Mouse (Mus musculus) MEL (cell line): ENCODE measurements at regions not wholly inside any gene's neighbourhood (a gene's known extent, or its start where the extent isn't known, plus 50 kb on each side); places are given as distances from the start of the nearest gene placed in this dataset.

Source experiments
- DNase-seq: peaks from one replicate; pipeline ENCODE4 v3.0.0; 2011; ENCODE audit warnings: low read depth, low spot score
- H3K27ac ChIP-seq: 2 replicates; pipeline ENCODE4 v1.5.1; 2012; ENCODE audit warnings: low read depth, mild to moderate bottlenecking, control low read depth, low read length, moderate library complexity; ENCODE audit not compliant: control insufficient read depth
- H3K27me3 ChIP-seq, 2 experiments: fragments of 150-350 bp in 1 of 2; sonication (generic) in 1 of 2; 2 replicates each; pipeline ENCODE4 v1.6.1; 2012; ENCODE audit warnings: low read length in 2 of 2, mild to moderate bottlenecking in 2 of 2, improper control_type of control experiment in 1 of 2, moderate library complexity in 1 of 2; ENCODE audit not compliant: insufficient read depth in 2 of 2, control insufficient read depth in 1 of 2
- H3K36me3 ChIP-seq, 2 experiments: 2 replicates each; pipeline ENCODE4 v1.6.1; 2012 to 2014; ENCODE audit warnings: low read length in 2 of 2, improper control_type of control experiment in 1 of 2, inconsistent platforms in 1 of 2, mild to moderate bottlenecking in 1 of 2; ENCODE audit not compliant: insufficient read depth in 2 of 2, control insufficient read depth in 1 of 2
- H3K4me1 ChIP-seq, 2 experiments: fragments of 150-350 bp in 1 of 2; sonication (generic) in 1 of 2; 2 replicates each; pipeline ENCODE4 v1.6.1; 2012; ENCODE audit warnings: low read length in 2 of 2, improper control_type of control experiment in 1 of 2, mild to moderate bottlenecking in 1 of 2; ENCODE audit not compliant: insufficient read depth in 2 of 2, control insufficient read depth in 1 of 2
- H3K4me3 ChIP-seq, 2 experiments: fragments of 150-350 bp in 1 of 2; sonication (generic) in 1 of 2; 2 replicates each; pipeline ENCODE4 v1.5.1; 2012; ENCODE audit warnings: low read depth in 2 of 2, low read length in 2 of 2, mild to moderate bottlenecking in 2 of 2, moderate library complexity in 2 of 2, control low read depth in 1 of 2, improper control_type of control experiment in 1 of 2; ENCODE audit not compliant: control insufficient read depth in 1 of 2, insufficient read depth in 1 of 2
- H3K79me2 ChIP-seq: 2 replicates; pipeline ENCODE4 v1.6.1; 2012; ENCODE audit warnings: mild to moderate bottlenecking, low read length, moderate library complexity; ENCODE audit not compliant: control insufficient read depth, poor library complexity, insufficient read depth
- H3K9ac ChIP-seq: 2 replicates; pipeline ENCODE4 v1.6.1; 2012; ENCODE audit warnings: low read depth, mild to moderate bottlenecking, control low read depth, low read length, moderate library complexity; ENCODE audit not compliant: control insufficient read depth, poor library complexity, severe bottlenecking
- H3K9me3 ChIP-seq: fragments of 150-350 bp; sonication (generic); replicated peaks from 2 replicates; pipeline ENCODE4 v1.6.1; 2012; ENCODE audit warnings: mild to moderate bottlenecking, low read length, improper control_type of control experiment, moderate library complexity; ENCODE audit not compliant: insufficient read depth
- EP300 ChIP-seq, 2 experiments: IDR thresholded peaks; 2 replicates each; pipeline ENCODE4 v1.6.1; 2011; ENCODE audit warnings: improper control_type of control experiment in 2 of 2, low read length in 2 of 2, low read depth in 1 of 2, mild to moderate bottlenecking in 1 of 2
- GABPA ChIP-seq: IDR thresholded peaks from 2 replicates; pipeline ENCODE4 v1.6.1; 2012; ENCODE audit warnings: low read depth, mild to moderate bottlenecking, inconsistent platforms, low read length, improper control_type of control experiment, moderate library complexity
- JUND ChIP-seq: IDR thresholded peaks from 2 replicates; pipeline ENCODE4 v1.6.1; 2011; ENCODE audit warnings: low read depth, mild to moderate bottlenecking, improper control_type of control experiment, low read length
- MAFK ChIP-seq: IDR thresholded peaks from 2 replicates; pipeline ENCODE4 v1.6.1; 2011; ENCODE audit warnings: low read depth, mild to moderate bottlenecking, low read length, improper control_type of control experiment, borderline replicate concordance
- MAX ChIP-seq: IDR thresholded peaks from 2 replicates; pipeline ENCODE4 v1.6.1; 2011; ENCODE audit warnings: low read length, improper control_type of control experiment
- MEF2A ChIP-seq: IDR thresholded peaks from 2 replicates; pipeline ENCODE4 v1.6.1; 2014; ENCODE audit warnings: low read depth, mild to moderate bottlenecking, inconsistent platforms, low read length, improper control_type of control experiment; ENCODE audit not compliant: poor library complexity, insufficient replicate concordance, severe bottlenecking; ENCODE audit errors: extremely low read depth
- MYC ChIP-seq: IDR thresholded peaks from 2 replicates; pipeline ENCODE4 v1.6.1; 2011; ENCODE audit warnings: low read depth, mild to moderate bottlenecking, low read length, improper control_type of control experiment, moderate library complexity
- POLR2A ChIP-seq, 2 experiments: IDR thresholded peaks; 2 replicates each; pipeline ENCODE4 v1.6.1; 2011 to 2012; ENCODE audit warnings: low read length in 2 of 2, mild to moderate bottlenecking in 2 of 2, control low read depth in 1 of 2, improper control_type of control experiment in 1 of 2, low read depth in 1 of 2, moderate library complexity in 1 of 2; ENCODE audit not compliant: control insufficient read depth in 1 of 2, insufficient read depth in 1 of 2, poor library complexity in 1 of 2
- SIN3A ChIP-seq: IDR thresholded peaks from 2 replicates; pipeline ENCODE4 v1.6.1; 2012; ENCODE audit warnings: low read length, improper control_type of control experiment, inconsistent platforms
- SMC3 ChIP-seq: IDR thresholded peaks from 2 replicates; pipeline ENCODE4 v1.6.1; 2011; ENCODE audit warnings: low read depth, low read length, improper control_type of control experiment
- TCF12 ChIP-seq: IDR thresholded peaks from 2 replicates; pipeline ENCODE4 v1.6.1; 2014; ENCODE audit warnings: low read depth, mild to moderate bottlenecking, inconsistent platforms, low read length, improper control_type of control experiment, moderate library complexity
- USF1 ChIP-seq: IDR thresholded peaks from 2 replicates; pipeline ENCODE4 v1.6.1; 2014; ENCODE audit warnings: low read depth, mild to moderate bottlenecking, inconsistent platforms, low read length, improper control_type of control experiment, moderate library complexity
- ZKSCAN1 ChIP-seq: IDR thresholded peaks from 2 replicates; pipeline ENCODE4 v1.6.1; 2012; ENCODE audit warnings: low read depth, mild to moderate bottlenecking, inconsistent platforms, low read length, improper control_type of control experiment, moderate library complexity
- ZNF384 ChIP-seq: IDR thresholded peaks from 2 replicates; pipeline ENCODE4 v1.6.1; 2012; ENCODE audit warnings: low read depth, mild to moderate bottlenecking, inconsistent platforms, low read length, improper control_type of control experiment

DNA sequence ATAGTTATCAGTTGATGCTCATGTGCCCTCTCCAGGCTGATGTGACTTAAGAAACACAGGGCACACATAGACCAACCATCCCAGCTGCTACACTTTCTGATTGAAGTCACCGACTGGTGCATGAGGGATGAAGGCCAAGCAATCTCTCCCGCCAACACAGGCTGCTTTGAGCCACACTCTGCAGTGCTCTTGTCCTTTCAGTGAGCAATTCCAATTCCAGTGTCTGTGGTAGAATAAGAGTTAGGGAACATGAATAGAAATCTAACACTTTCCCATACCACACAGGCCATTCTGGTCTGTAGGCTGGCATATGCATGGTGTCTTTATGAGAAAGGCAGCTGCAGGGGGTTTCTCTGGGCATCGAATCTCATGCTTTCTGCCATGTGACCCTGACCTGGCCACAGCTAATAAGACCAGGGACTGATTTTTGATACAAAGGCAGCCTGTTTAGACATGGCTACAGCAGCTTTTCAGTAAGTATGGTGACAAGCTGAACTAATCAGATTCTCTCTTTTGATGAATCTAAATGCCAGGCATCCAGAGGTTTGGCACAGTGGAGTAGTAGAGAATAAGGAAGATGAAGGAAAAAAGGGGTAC lies 190.5 kb upstream of the Xrcc4 start:
- H3K27me3 ChIP-seq: no peaks in the 10 kb centered on the region
- no peaks in the 10 kb centered on the region for H3K79me2 ChIP-seq
- no peak overlapping the region for H3K27ac ChIP-seq
- no peak for DNase-seq
- no peak for TF ChIP-seq MAFK
- no peak for TF ChIP-seq ZNF384
- TF ChIP-seq MAX: no peak
- no peak for TF ChIP-seq MYC
- no peak for TF ChIP-seq JUND
- TF ChIP-seq MEF2A: no peak
- TF ChIP-seq, all 39 proteins: peak for 0
- Histone ChIP-seq H3K36me3 (no peaks in the 10 kb centered on the region), H3K4me3 (no peak overlapping the region), H3K9ac (no peak overlapping the region), H3K4me1 (no peaks in the 10 kb centered on the region), H3K9me3 (no peaks in the 10 kb centered on the region)

DNA sequence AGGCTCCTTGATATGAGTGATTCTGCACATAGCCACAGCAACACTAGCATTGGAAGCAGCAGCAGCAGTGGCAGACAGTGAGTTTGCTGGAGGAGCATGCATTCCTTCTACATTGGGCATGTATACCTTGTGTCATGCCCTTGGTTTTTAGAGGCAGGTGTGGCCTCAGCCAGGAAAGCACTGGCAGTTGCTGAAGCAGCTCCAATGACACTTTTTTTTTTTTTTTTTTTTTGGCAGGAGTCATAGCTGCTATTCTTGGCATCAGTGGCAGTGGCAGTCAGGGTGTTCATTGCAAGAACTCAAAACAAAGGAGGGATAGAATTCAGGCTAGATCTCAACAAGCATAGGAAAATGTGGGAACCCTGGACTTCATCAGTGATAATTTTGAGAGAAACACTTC lies 189.9 kb upstream of the Xrcc4 start:
- Histone ChIP-seq H3K9ac (no peak overlapping the region), H3K36me3 (no peaks in the 10 kb centered on the region), H3K4me3 (no peak overlapping the region), H3K9me3 (no peaks in the 10 kb centered on the region)
- TF ChIP-seq GABPA (no peak), TCF12 (no peak), SMC3 (no peak)
- TF ChIP-seq, all 39 proteins: peak for 0
- DNase-seq: no peak
- H3K79me2 ChIP-seq: no peaks in the 10 kb centered on the region
- H3K27ac ChIP-seq: no peak overlapping the region
- H3K4me1 ChIP-seq: no peaks in the 10 kb centered on the region
- no peaks in the 10 kb centered on the region for H3K27me3 ChIP-seq

GRCm38 (mm10) chr13:90259071-90259742 lies 169.8 kb upstream of the Xrcc4 start:
- no peak overlapping the region for H3K27ac ChIP-seq
- H3K4me1 ChIP-seq: no peaks in the 10 kb centered on the region
- H3K4me3 ChIP-seq: no peak overlapping the region
- no peak for DNase-seq
- no peak for TF ChIP-seq ZKSCAN1
- TF ChIP-seq SIN3A: no peak
- TF ChIP-seq POLR2A (IDR thresholded peaks at IDR 0.05; ENCODE audit: control insufficient read depth in 1 of 2, insufficient read depth in 1 of 2, low read depth in 1 of 2, low read length in 2 of 2, poor library complexity in 1 of 2): no peak
- TF ChIP-seq USF1: no peak
- TF ChIP-seq MYC: no peak
- no peak for TF ChIP-seq EP300 (IDR thresholded peaks at IDR 0.05; ENCODE audit: low read depth in 1 of 2, low read length in 2 of 2)
- H3K9ac ChIP-seq: no peak overlapping the region
- no peaks in the 10 kb centered on the region for H3K9me3 ChIP-seq
- no peaks in the 10 kb centered on the region for H3K27me3 ChIP-seq
- H3K79me2 ChIP-seq: no peaks in the 10 kb centered on the region
- no peaks in the 10 kb centered on the region for H3K36me3 ChIP-seq
